Mouse (Mus musculus): ENCODE measurements around the gene Snrpd3. TPM values are rescaled to one million over a fixed set of nuclear protein-coding genes. Genes with fewer than 3 reads are reported as not detected.
"Not testable (repeated sequence)": the region's sequence is repeated elsewhere in the genome, so short reads cannot be mapped to it uniquely, and the experiment has no call there.

Gene Snrpd3
- polyA plus RNA-seq, 1 experiment from 2014 or later = 178 TPM

DNA sequence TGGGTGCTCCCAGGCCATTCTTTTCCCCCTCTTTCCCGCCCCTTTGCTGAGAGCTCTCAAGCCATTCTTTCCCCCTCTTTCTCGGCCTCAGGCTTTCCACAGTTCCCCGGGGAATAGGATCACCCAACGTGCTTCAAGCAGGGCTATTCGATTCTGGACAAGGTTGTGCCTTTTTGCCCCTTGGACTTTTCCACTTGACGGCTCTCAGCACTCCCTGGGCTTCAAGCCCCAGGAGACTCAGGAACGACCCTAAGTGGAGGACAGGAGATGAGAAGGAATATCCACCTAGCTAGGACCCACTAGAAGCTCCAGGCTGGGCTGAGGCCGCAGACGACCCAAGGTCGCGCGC is 653 bp upstream of the Snrpd3 start:
- peak overlapping the region; percentile 95 for H3K27ac ChIP-seq (ENCODE audit: low read depth, low read length)
- H3K9ac ChIP-seq (ENCODE audit: low read depth, low read length) = peak overlapping the region; percentile 93
- peaks cover 19% of the 10 kb centered on the region for H3K4me1 ChIP-seq (ENCODE audit: control insufficient read depth, insufficient read depth, low read length)
- H3K4me3 ChIP-seq (ENCODE audit: low read length) = peak overlapping the region; percentile 78
- peaks cover 29% of the 10 kb centered on the region for H3K36me3 ChIP-seq (ENCODE audit: control insufficient read depth, insufficient read depth, low read length)
- 3% methylated on average over 12 of the region's 12 CpGs for WGBS
- ATAC-seq (ENCODE audit: low FRiP score, low TSS enrichment) = no peak
- peak overlapping the region; percentile 86 for H3K4me2 ChIP-seq (replicated peaks; ENCODE audit: low read depth, low read length)
- H3K27me3 ChIP-seq (ENCODE audit: control insufficient read depth, insufficient read depth, low read length) = no peaks in the 10 kb centered on the region
- no peaks in the 10 kb centered on the region for H3K9me3 ChIP-seq (ENCODE audit: control insufficient read depth, low read length)

DNA sequence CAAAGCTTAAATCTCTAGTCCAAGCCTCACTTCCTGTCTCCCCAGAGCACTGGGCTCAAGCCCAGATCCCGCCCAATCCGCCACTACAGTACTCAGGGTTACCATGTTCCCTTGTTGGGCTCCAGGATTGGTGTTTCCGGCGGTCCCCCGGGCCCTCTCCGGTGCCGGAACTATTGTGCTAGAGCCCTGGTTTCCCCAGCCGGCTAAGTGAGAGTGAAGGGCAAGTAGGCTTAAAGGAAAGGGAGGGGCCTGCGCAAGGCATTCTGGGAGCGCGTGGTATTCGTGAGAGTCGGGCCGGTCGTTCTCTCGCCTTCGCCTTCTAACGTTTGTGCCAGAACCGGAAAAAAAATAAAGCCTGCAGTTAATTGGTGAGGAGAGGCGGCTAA is 400 bp downstream of the Snrpd3 start, which contains the start of gene Gucd1:
Gene Gucd1, minus strand, starts transcription at position 215 of the 386 bp plus-strand sequence.
- Histone ChIP-seq H3K9me3 (ENCODE audit: control insufficient read depth, low read length) (no peaks in the 10 kb centered on the region), H3K4me2 (replicated peaks; ENCODE audit: low read depth, low read length) (peak within 1 kb of the TSS; percentile 91), H3K36me3 (ENCODE audit: control insufficient read depth, insufficient read depth, low read length) (peaks cover 31% of the 10 kb centered on the region), H3K27me3 (ENCODE audit: control insufficient read depth, insufficient read depth, low read length) (no peaks in the 10 kb centered on the region), H3K4me3 (ENCODE audit: low read length) (peak within 1 kb of the TSS; percentile 78), H3K27ac (ENCODE audit: low read depth, low read length) (peak within 1 kb of the TSS; percentile 95), H3K9ac (ENCODE audit: low read depth, low read length) (peak within 1 kb of the TSS; percentile 93), H3K4me1 (ENCODE audit: control insufficient read depth, insufficient read depth, low read length) (peaks cover 19% of the 10 kb centered on the region)
- ATAC-seq (ENCODE audit: low FRiP score, low TSS enrichment) = peak; percentile 89
- under 1% methylated on average over 20 of the region's 20 CpGs for WGBS

- H3K9ac ChIP-seq (ENCODE audit: low read depth, low read length) = no peak overlapping the region
- 98% methylated on average over 5 of the region's 5 CpGs for WGBS
- H3K4me2 ChIP-seq (replicated peaks; ENCODE audit: low read depth, low read length) = no peak overlapping the region
- H3K36me3 ChIP-seq (ENCODE audit: control insufficient read depth, insufficient read depth, low read length) = peaks cover 55% of the 10 kb centered on the region
- no peaks in the 10 kb centered on the region for H3K9me3 ChIP-seq (ENCODE audit: control insufficient read depth, low read length)
- H3K27me3 ChIP-seq (ENCODE audit: control insufficient read depth, insufficient read depth, low read length) = no peaks in the 10 kb centered on the region
- peaks cover 15% of the 10 kb centered on the region for H3K4me1 ChIP-seq (ENCODE audit: control insufficient read depth, insufficient read depth, low read length)
- no peak for ATAC-seq (ENCODE audit: low FRiP score, low TSS enrichment)
- no peak overlapping the region for H3K4me3 ChIP-seq (ENCODE audit: low read length)
- no peak overlapping the region for H3K27ac ChIP-seq (ENCODE audit: low read depth, low read length)
Measured at GRCm38 (mm10) chr10:75520581-75520980, 3.2 kb downstream of the Snrpd3 start.

GRCm38 (mm10) chr10:75521643-75522042 is 4.3 kb downstream of the Snrpd3 start:
- Histone ChIP-seq H3K4me3 (ENCODE audit: low read length) (no peak overlapping the region), H3K27me3 (ENCODE audit: control insufficient read depth, insufficient read depth, low read length) (no peaks in the 10 kb centered on the region), H3K4me1 (ENCODE audit: control insufficient read depth, insufficient read depth, low read length) (peaks cover 7% of the 10 kb centered on the region), H3K9ac (ENCODE audit: low read depth, low read length) (no peak overlapping the region), H3K9me3 (ENCODE audit: control insufficient read depth, low read length) (no peaks in the 10 kb centered on the region), H3K27ac (ENCODE audit: low read depth, low read length) (no peak overlapping the region), H3K4me2 (replicated peaks; ENCODE audit: low read depth, low read length) (no peak overlapping the region), H3K36me3 (ENCODE audit: control insufficient read depth, insufficient read depth, low read length) (peaks cover 62% of the 10 kb centered on the region)
- no peak for ATAC-seq (ENCODE audit: low FRiP score, low TSS enrichment)
- WGBS = 94% methylated on average over 4 of the region's 4 CpGs

DNA sequence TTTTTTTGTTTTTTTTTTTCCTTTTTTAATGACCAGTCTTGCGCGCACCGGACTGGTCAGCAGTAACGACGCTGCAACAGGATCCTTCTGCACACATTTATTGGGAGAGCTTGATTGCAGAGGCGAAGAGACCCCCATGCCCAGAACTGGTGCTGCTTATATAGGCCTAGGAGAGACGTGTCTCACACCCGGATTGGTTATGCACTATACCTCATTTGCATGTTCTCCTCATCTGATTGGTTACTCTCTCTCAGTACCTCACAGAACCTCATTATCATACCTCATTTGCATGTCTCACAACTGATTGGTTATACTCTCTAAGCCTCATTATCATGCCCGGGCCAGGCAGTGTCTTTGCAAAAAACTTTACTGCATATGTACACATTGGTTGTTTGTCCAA is 8.1 kb downstream of the Snrpd3 start:
- not testable (repeated sequence) for H3K27ac ChIP-seq (ENCODE audit: low read depth, low read length); H3K4me1 ChIP-seq (ENCODE audit: control insufficient read depth, insufficient read depth, low read length); ATAC-seq (ENCODE audit: low FRiP score, low TSS enrichment); H3K9me3 ChIP-seq (ENCODE audit: control insufficient read depth, low read length); H3K27me3 ChIP-seq (ENCODE audit: control insufficient read depth, insufficient read depth, low read length); H3K4me2 ChIP-seq (replicated peaks; ENCODE audit: low read depth, low read length); H3K9ac ChIP-seq (ENCODE audit: low read depth, low read length); H3K4me3 ChIP-seq (ENCODE audit: low read length)
- H3K36me3 ChIP-seq (ENCODE audit: control insufficient read depth, insufficient read depth, low read length) = peaks cover 53% of the 10 kb centered on the region
- WGBS = 94% methylated on average over 9 of the region's 9 CpGs

DNA sequence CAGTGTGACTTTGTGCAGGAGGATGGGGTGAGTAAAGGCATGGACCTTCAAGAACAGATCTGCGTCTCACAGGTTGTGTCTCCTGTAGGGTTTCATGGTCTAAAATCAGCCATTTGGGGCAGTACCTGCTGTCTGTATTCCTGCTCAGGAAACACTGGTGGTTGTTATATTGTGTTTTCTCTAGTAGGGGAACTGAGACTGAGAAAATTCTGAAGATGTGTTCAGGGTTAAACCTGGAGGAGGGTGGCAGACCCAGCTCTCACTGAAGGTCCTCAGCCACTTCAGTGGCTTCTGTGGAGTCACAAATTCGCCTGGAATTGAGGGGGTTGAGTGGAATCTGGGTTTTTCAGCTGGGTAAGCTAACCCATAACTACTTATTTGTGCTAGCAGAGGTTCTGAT is 13.0 kb downstream of the Snrpd3 start:
- peaks cover 50% of the 10 kb centered on the region for H3K36me3 ChIP-seq (ENCODE audit: control insufficient read depth, insufficient read depth, low read length)
- H3K9ac ChIP-seq (ENCODE audit: low read depth, low read length) = no peak overlapping the region
- no peaks in the 10 kb centered on the region for H3K27me3 ChIP-seq (ENCODE audit: control insufficient read depth, insufficient read depth, low read length)
- no peak overlapping the region for H3K27ac ChIP-seq (ENCODE audit: low read depth, low read length)
- no peaks in the 10 kb centered on the region for H3K4me1 ChIP-seq (ENCODE audit: control insufficient read depth, insufficient read depth, low read length)
- H3K9me3 ChIP-seq (ENCODE audit: control insufficient read depth, low read length) = no peaks in the 10 kb centered on the region
- H3K4me2 ChIP-seq (replicated peaks; ENCODE audit: low read depth, low read length) = no peak overlapping the region
- 86% methylated on average over 2 of the region's 2 CpGs for WGBS
- ATAC-seq (ENCODE audit: low FRiP score, low TSS enrichment) = no peak
- no peak overlapping the region for H3K4me3 ChIP-seq (ENCODE audit: low read length)

- Histone ChIP-seq H3K4me1 (ENCODE audit: control insufficient read depth, insufficient read depth, low read length) (no peaks in the 10 kb centered on the region), H3K9ac (ENCODE audit: low read depth, low read length) (no peak overlapping the region), H3K4me3 (ENCODE audit: low read length) (no peak overlapping the region), H3K36me3 (ENCODE audit: control insufficient read depth, insufficient read depth, low read length) (peaks cover 56% of the 10 kb centered on the region), H3K27me3 (ENCODE audit: control insufficient read depth, insufficient read depth, low read length) (no peaks in the 10 kb centered on the region), H3K27ac (ENCODE audit: low read depth, low read length) (no peak overlapping the region), H3K4me2 (replicated peaks; ENCODE audit: low read depth, low read length) (no peak overlapping the region), H3K9me3 (ENCODE audit: control insufficient read depth, low read length) (no peaks in the 10 kb centered on the region)
- no peak for ATAC-seq (ENCODE audit: low FRiP score, low TSS enrichment)
- 88% methylated on average over 9 of the region's 9 CpGs for WGBS
Measured at GRCm38 (mm10) chr10:75531532-75532090, 14.3 kb downstream of the Snrpd3 start.

- Histone ChIP-seq H3K9ac (ENCODE audit: low read depth, low read length) (no peak overlapping the region), H3K4me1 (ENCODE audit: control insufficient read depth, insufficient read depth, low read length) (no peaks in the 10 kb centered on the region), H3K27ac (ENCODE audit: low read depth, low read length) (no peak overlapping the region), H3K4me2 (replicated peaks; ENCODE audit: low read depth, low read length) (no peak overlapping the region), H3K36me3 (ENCODE audit: control insufficient read depth, insufficient read depth, low read length) (peaks cover 55% of the 10 kb centered on the region), H3K27me3 (ENCODE audit: control insufficient read depth, insufficient read depth, low read length) (no peaks in the 10 kb centered on the region), H3K4me3 (ENCODE audit: low read length) (no peak overlapping the region), H3K9me3 (ENCODE audit: control insufficient read depth, low read length) (no peaks in the 10 kb centered on the region)
- no peak for ATAC-seq (ENCODE audit: low FRiP score, low TSS enrichment)
- 93% methylated on average over 8 of the region's 8 CpGs for WGBS
Measured at GRCm38 (mm10) chr10:75534216-75534615, 16.9 kb downstream of the Snrpd3 start.

DNA sequence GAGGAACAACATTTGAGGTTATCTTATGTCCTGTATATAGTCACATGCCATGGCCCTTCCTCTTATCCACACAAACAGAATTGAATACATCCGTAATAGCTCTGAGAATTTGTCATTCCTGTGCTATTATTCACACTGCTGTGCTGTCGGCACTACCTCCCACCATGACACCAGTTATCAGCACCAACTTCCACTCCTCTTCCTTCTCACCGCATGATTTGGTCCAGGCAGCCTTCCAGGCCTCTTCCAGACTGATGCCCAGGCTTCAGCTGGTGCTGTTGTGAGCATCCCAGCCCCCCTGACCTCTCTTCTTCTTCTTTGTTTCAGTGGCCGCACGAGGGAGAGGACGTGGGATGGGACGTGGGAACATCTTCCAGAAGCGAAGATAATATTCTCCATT is 17.6 kb downstream of the Snrpd3 start:
- Histone ChIP-seq H3K9ac (ENCODE audit: low read depth, low read length) (no peak overlapping the region), H3K9me3 (ENCODE audit: control insufficient read depth, low read length) (no peaks in the 10 kb centered on the region), H3K27me3 (ENCODE audit: control insufficient read depth, insufficient read depth, low read length) (no peaks in the 10 kb centered on the region), H3K4me1 (ENCODE audit: control insufficient read depth, insufficient read depth, low read length) (no peaks in the 10 kb centered on the region), H3K4me2 (replicated peaks; ENCODE audit: low read depth, low read length) (no peak overlapping the region), H3K36me3 (ENCODE audit: control insufficient read depth, insufficient read depth, low read length) (peaks cover 53% of the 10 kb centered on the region), H3K4me3 (ENCODE audit: low read length) (no peak overlapping the region), H3K27ac (ENCODE audit: low read depth, low read length) (no peak overlapping the region)
- ATAC-seq (ENCODE audit: low FRiP score, low TSS enrichment) = no peak
- WGBS = 90% methylated on average over 8 of the region's 8 CpGs
